ENCODE assay signal across 22 mouse cellular contexts in the genomic region with DNA sequence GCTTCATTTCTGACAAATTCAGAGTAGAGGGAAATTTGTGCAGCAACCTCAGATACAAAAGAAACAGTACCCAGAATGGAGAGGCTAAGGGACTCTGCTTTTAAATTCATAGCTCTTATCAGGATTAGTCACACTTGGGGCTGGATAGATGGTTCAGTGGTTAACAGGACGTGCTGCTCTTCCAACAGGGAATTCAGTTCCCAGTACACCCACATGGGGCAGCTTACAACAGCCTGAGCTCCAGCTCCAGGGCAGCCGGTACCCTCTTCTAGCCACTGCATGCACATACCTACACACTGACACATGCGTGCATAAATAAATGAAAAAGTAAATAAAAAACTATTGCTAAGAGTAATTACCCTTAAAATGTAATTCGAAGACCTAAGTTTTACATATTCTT. TPM values are rescaled to one million over a fixed set of nuclear protein-coding genes. Genes with fewer than 3 reads are reported as not detected.
A peak's percentile ranks its signal among the peaks of the same experiment; 100 is the strongest.
DNase-seq lines count a peak whose midpoint lies in the region; ATAC-seq and TF ChIP-seq lines count a peak whose summit lies in the region.
"Had no signal": no experiment of that assay in that cellular context is flagged by ENCODE, and none has a peak within 500 bp of the region (broad histone marks: within the 10 kb centered on the region; RNA-seq: fewer than 3 reads in every experiment).

No protein-coding gene starts in this region.

- peak; percentile 44; the same call in 1 of the 2 replicates for ATAC-seq in midbrain, embryonic 13.5 days
- no peak for ATAC-seq in midbrain, embryonic 16.5 days
- ATAC-seq: activated CD4-positive, CD25-positive, alpha-beta regulatory T cell, adult 4 months; forebrain, embryonic 14.5 days; intestine, embryonic 15.5 days had no signal

- no peaks in the 10 kb centered on the region for H3K27me3 ChIP-seq in midbrain, embryonic 13.5 days
- H3K27me3 ChIP-seq in midbrain, embryonic 16.5 days (ENCODE audit: control insufficient read depth, insufficient read depth, low read depth, low read length): no peaks in the 10 kb centered on the region; the same call in 1 of the 2 replicates
- H3K27me3 ChIP-seq: embryonic facial prominence, embryonic 12.5 days; embryonic facial prominence, embryonic 15.5 days; hindbrain, embryonic 12.5 days; intestine, embryonic 15.5 days had no signal

- DNase-seq in layer of hippocampus, adult 2 months (ENCODE audit: low spot score in 2 of 2): no peak
- no peak for DNase-seq in layer of hippocampus, postnatal 36 days
- peak; percentile 46 for DNase-seq in NIH3T3 (ENCODE audit: low read depth)
- DNase-seq in brain, adult 2 months (ENCODE audit: low read depth, low spot score): peak; percentile 39
- no peak for DNase-seq in adrenal gland, adult 18-20 months (ENCODE audit: low spot score in 2 of 2)
- DNase-seq: adrenal gland, postnatal 10 days; cerebellum, adult 11 months; cerebellum, adult 2 months; cerebellum, adult 9-11 months; cerebellum, postnatal 25 days; gastrocnemius, postnatal 14 days; heart, adult 11 months had no signal

- no peak overlapping the region for H3K4me2 ChIP-seq in midbrain, embryonic 13.5 days (replicated peaks)
- no peak overlapping the region for H3K4me2 ChIP-seq in midbrain, embryonic 16.5 days (ENCODE audit: low read length)
- H3K4me2 ChIP-seq: embryonic facial prominence, embryonic 12.5 days; embryonic facial prominence, embryonic 15.5 days; heart, embryonic 11.5 days; hindbrain, embryonic 12.5 days; hindbrain, embryonic 15.5 days; intestine, embryonic 15.5 days had no signal

- H3K36me3 ChIP-seq in midbrain, embryonic 13.5 days: no peaks in the 10 kb centered on the region
- no peaks in the 10 kb centered on the region for H3K36me3 ChIP-seq in midbrain, embryonic 16.5 days (ENCODE audit: control insufficient read depth, insufficient read depth, low read length)
- H3K36me3 ChIP-seq: embryonic facial prominence, embryonic 12.5 days; embryonic facial prominence, embryonic 15.5 days; hindbrain, embryonic 12.5 days; hindbrain, embryonic 15.5 days; intestine, embryonic 15.5 days had no signal

- TF ChIP-seq CTCF in layer of hippocampus, adult 2 months (conservative IDR thresholded peaks at IDR 0.05): peak; percentile 48

- no peak overlapping the region for H3K9ac ChIP-seq in midbrain, embryonic 13.5 days (replicated peaks)
- no peak overlapping the region for H3K9ac ChIP-seq in midbrain, embryonic 16.5 days (ENCODE audit: low read depth, low read length)
- H3K9ac ChIP-seq: embryonic facial prominence, embryonic 12.5 days; embryonic facial prominence, embryonic 15.5 days; hindbrain, embryonic 12.5 days; hindbrain, embryonic 15.5 days; intestine, embryonic 15.5 days had no signal

- 67% methylated on average over 4 of the region's 4 CpGs for WGBS in midbrain, embryonic 13.5 days
- WGBS in midbrain, embryonic 16.5 days: 65% methylated on average over 4 of the region's 4 CpGs

- H3K27ac ChIP-seq in layer of hippocampus, adult 2 months: peak overlapping the region; percentile 69
- no peak overlapping the region for H3K27ac ChIP-seq in midbrain, embryonic 13.5 days
- no peak overlapping the region for H3K27ac ChIP-seq in midbrain, embryonic 16.5 days (ENCODE audit: low read length)
- H3K27ac ChIP-seq: embryonic facial prominence, embryonic 12.5 days; embryonic facial prominence, embryonic 15.5 days; hindbrain, embryonic 12.5 days; hindbrain, embryonic 15.5 days; intestine, embryonic 15.5 days had no signal

- 0 out of 2 replicates have a peak, but pooled peaks cover 3% of the 10 kb centered on the region for H3K4me1 ChIP-seq in midbrain, embryonic 13.5 days (replicated peaks)
- H3K4me1 ChIP-seq in midbrain, embryonic 16.5 days (ENCODE audit: control insufficient read depth, insufficient read depth, low read length): no peaks in the 10 kb centered on the region; the same call in 1 of the 2 replicates
- H3K4me1 ChIP-seq: embryonic facial prominence, embryonic 12.5 days; embryonic facial prominence, embryonic 15.5 days; hindbrain, embryonic 12.5 days; intestine, embryonic 15.5 days had no signal

- no peak overlapping the region for H3K4me3 ChIP-seq in layer of hippocampus, adult 2 months
- H3K4me3 ChIP-seq in midbrain, embryonic 13.5 days (replicated peaks): no peak overlapping the region
- H3K4me3 ChIP-seq in midbrain, embryonic 16.5 days (ENCODE audit: low read depth, low read length): no peak overlapping the region
- H3K4me3 ChIP-seq: embryonic facial prominence, embryonic 12.5 days; embryonic facial prominence, embryonic 15.5 days; hindbrain, embryonic 12.5 days; hindbrain, embryonic 15.5 days; intestine, embryonic 15.5 days had no signal

- H3K9me3 ChIP-seq in midbrain, embryonic 13.5 days: no peaks in the 10 kb centered on the region
- no peaks in the 10 kb centered on the region for H3K9me3 ChIP-seq in midbrain, embryonic 16.5 days (replicated peaks; ENCODE audit: control insufficient read depth, low read length, poor library complexity, severe bottlenecking)
- H3K9me3 ChIP-seq: embryonic facial prominence, embryonic 12.5 days; embryonic facial prominence, embryonic 15.5 days; hindbrain, embryonic 12.5 days; hindbrain, embryonic 15.5 days; intestine, embryonic 15.5 days had no signal

RNA-seq across cellular contexts. Expression of a gene that starts 36.3 kb away (rescaled TPM):
- total RNA-seq in layer of hippocampus, adult 2 months (2021): 10 to 100 TPM; 18.3 to 23.4 TPM
- 10 to 100 TPM; 15.7 to 16.5 TPM for total RNA-seq in layer of hippocampus, postnatal 36 days (2021)
- polyA plus RNA-seq in midbrain, embryonic 13.5 days (2015; fragmentation: Nextera tagmentation; extraction: Ambion mirVana): 1.3 TPM in 2 replicates
- 1.2 and 1.3 TPM in 2 replicates for polyA plus RNA-seq in midbrain, embryonic 16.5 days (2015; fragmentation: Nextera tagmentation; extraction: Ambion mirVana)
- total RNA-seq in adrenal gland, adult 18-20 months (2021): 10 to 100 TPM in 1 of 2 experiments, 1 to 10 TPM in 1; 3.3 to 10.1 TPM
- polyA plus RNA-seq: activated CD4-positive, CD25-positive, alpha-beta regulatory T cell, adult 4 months had no signal

Comparison
In these comparisons a context has a peak if more than half of its experiments do, and no peak if none do; other contexts are left out.
1. DNase-seq: peak in NIH3T3 (single experiment) and brain, adult 2 months (single experiment); none in layer of hippocampus, adult 2 months (0 of 2), layer of hippocampus, postnatal 36 days (0 of 2) and adrenal gland, adult 18-20 months (0 of 2).